Mouse (Mus musculus): ENCODE results near the gene Plagl1.

DNA sequence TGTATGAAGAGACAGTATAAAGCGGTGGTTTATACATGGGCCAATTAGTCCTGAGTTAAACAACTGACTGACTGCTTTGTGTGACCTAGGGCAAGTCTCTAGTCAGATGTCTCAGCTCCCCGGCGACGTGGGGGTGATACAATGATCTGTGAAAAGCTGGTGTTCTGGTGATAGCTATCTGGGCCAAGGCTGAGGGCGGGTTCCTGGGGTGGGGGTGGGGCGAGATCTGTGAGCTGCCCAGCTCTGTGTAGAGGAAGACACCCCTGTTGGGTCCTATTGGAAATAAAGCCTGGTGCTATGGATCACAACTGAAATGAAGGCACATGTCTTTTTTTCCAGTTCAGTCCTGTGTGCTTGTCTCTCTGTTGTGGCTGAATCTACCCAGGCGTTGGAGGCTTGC lies 3.2 kb downstream of the Plagl1 start:
- no peak for TF ChIP-seq CTCF (IDR thresholded peaks at IDR 0.05 in 2 of 3, conservative IDR thresholded peaks at IDR 0.05 in 1 of 3; ENCODE audit: control insufficient read depth in 1 of 3, insufficient read depth in 1 of 3, low read depth in 2 of 3, low read length in 3 of 3, poor library complexity in 1 of 3, severe bottlenecking in 1 of 3)
- TF ChIP-seq EP300 (IDR thresholded peaks at IDR 0.05; ENCODE audit: low read depth in 1 of 2, low read length in 2 of 2): no peak
- no peak for TF ChIP-seq GATA1 (IDR thresholded peaks at IDR 0.05; ENCODE audit: low read depth, low read length)
- TF ChIP-seq ELF1 (IDR thresholded peaks at IDR 0.05; ENCODE audit: low read depth, low read length): no peak
- TF ChIP-seq ZC3H11A (IDR thresholded peaks at IDR 0.05; ENCODE audit: low read depth, low read length): no peak
- no peak for TF ChIP-seq POLR2A (IDR thresholded peaks at IDR 0.05; ENCODE audit: control insufficient read depth in 1 of 2, insufficient read depth in 1 of 2, low read depth in 1 of 2, low read length in 2 of 2, poor library complexity in 1 of 2)
- no peak for TF ChIP-seq HCFC1 (IDR thresholded peaks at IDR 0.05; ENCODE audit: low read depth, low read length)
- no peak for TF ChIP-seq TCF12 (IDR thresholded peaks at IDR 0.05; ENCODE audit: low read depth, low read length)
